Mouse (Mus musculus): ENCODE results near the gene Atxn10. TPM values are rescaled to one million over a fixed set of nuclear protein-coding genes. Genes with fewer than 3 reads are reported as not detected.
A peak's percentile ranks its signal among the peaks of the same experiment; 100 is the strongest.

The Atxn10 gene
- total and polyA plus RNA-seq, 2 experiments from 2014 or later = 271 to 519 TPM

- Histone ChIP-seq H3K27me3 (ENCODE audit: insufficient read depth, low read length) (no peaks in the 10 kb centered on the region), H3K27ac (ENCODE audit: low read depth, low read length) (no peak overlapping the region), H3K36me3 (ENCODE audit: insufficient read depth, low read length) (no peaks in the 10 kb centered on the region), H3K9ac (replicated peaks; ENCODE audit: low read length, poor library complexity, severe bottlenecking) (no peak overlapping the region), H3K4me2 (ENCODE audit: low read depth, low read length, poor library complexity, severe bottlenecking) (peak overlapping the region; percentile 13), H3K4me1 (ENCODE audit: insufficient read depth, low read length) (peaks cover 7% of the 10 kb centered on the region; the same call in 1 of the 2 replicates), H3K9me3 (ENCODE audit: low read length) (no peaks in the 10 kb centered on the region), H3K4me3 (ENCODE audit: low read depth, low read length) (no peak overlapping the region)
- no peak for TF ChIP-seq CTCF (IDR thresholded peaks at IDR 0.05)
- ATAC-seq (ENCODE audit: low FRiP score) (no peak), DNase-seq (ENCODE audit: low spot score) (no peak)
- 98% methylated on average over 5 of the region's 5 CpGs for WGBS
Measured at GRCm38 (mm10) chr15:85337979-85338378, 1.9 kb downstream of the Atxn10 start.

- no peak overlapping the region for H3K4me2 ChIP-seq (ENCODE audit: low read depth, low read length, poor library complexity, severe bottlenecking)
- WGBS = 100% methylated on average over 2 of the region's 2 CpGs
- H3K27me3 ChIP-seq (ENCODE audit: insufficient read depth, low read length) = no peaks in the 10 kb centered on the region
- no peaks in the 10 kb centered on the region for H3K9me3 ChIP-seq (ENCODE audit: low read length)
- no peak overlapping the region for H3K27ac ChIP-seq (ENCODE audit: low read depth, low read length)
- no peak for TF ChIP-seq CTCF (IDR thresholded peaks at IDR 0.05)
- H3K4me1 ChIP-seq (ENCODE audit: insufficient read depth, low read length) = 0 out of 2 replicates have a peak, but pooled peaks cover 2% of the 10 kb centered on the region
- no peak for ATAC-seq (ENCODE audit: low FRiP score)
- no peaks in the 10 kb centered on the region; the same call in 1 of the 2 replicates for H3K36me3 ChIP-seq (ENCODE audit: insufficient read depth, low read length)
- no peak for DNase-seq (ENCODE audit: low spot score)
- no peak overlapping the region for H3K4me3 ChIP-seq (ENCODE audit: low read depth, low read length)
- H3K9ac ChIP-seq (replicated peaks; ENCODE audit: low read length, poor library complexity, severe bottlenecking) = no peak overlapping the region
Measured at GRCm38 (mm10) chr15:85342246-85342645, 6.2 kb downstream of the Atxn10 start.

GRCm38 (mm10) chr15:85344673-85345072, 8.6 kb downstream of the Atxn10 start:
- no peak for TF ChIP-seq CTCF (IDR thresholded peaks at IDR 0.05)
- H3K27ac ChIP-seq (ENCODE audit: low read depth, low read length) = no peak overlapping the region
- H3K27me3 ChIP-seq (ENCODE audit: insufficient read depth, low read length) = no peaks in the 10 kb centered on the region
- no peaks in the 10 kb centered on the region; the same call in 1 of the 2 replicates for H3K36me3 ChIP-seq (ENCODE audit: insufficient read depth, low read length)
- H3K9me3 ChIP-seq (ENCODE audit: low read length) = no peaks in the 10 kb centered on the region
- ATAC-seq (ENCODE audit: low FRiP score) (no peak), DNase-seq (ENCODE audit: low spot score) (peak; percentile 26)
- H3K9ac ChIP-seq (replicated peaks; ENCODE audit: low read length, poor library complexity, severe bottlenecking) = no peak overlapping the region
- WGBS = 65% methylated on average over 2 of the region's 2 CpGs
- no peaks in the 10 kb centered on the region for H3K4me1 ChIP-seq (ENCODE audit: insufficient read depth, low read length)
- no peak overlapping the region for H3K4me3 ChIP-seq (ENCODE audit: low read depth, low read length)
- H3K4me2 ChIP-seq (ENCODE audit: low read depth, low read length, poor library complexity, severe bottlenecking) = no peak overlapping the region

- no peak overlapping the region for H3K4me3 ChIP-seq (ENCODE audit: low read depth, low read length)
- no peak overlapping the region for H3K4me2 ChIP-seq (ENCODE audit: low read depth, low read length, poor library complexity, severe bottlenecking)
- H3K4me1 ChIP-seq (ENCODE audit: insufficient read depth, low read length) = no peaks in the 10 kb centered on the region
- H3K36me3 ChIP-seq (ENCODE audit: insufficient read depth, low read length) = no peaks in the 10 kb centered on the region; the same call in 1 of the 2 replicates
- no peak overlapping the region for H3K27ac ChIP-seq (ENCODE audit: low read depth, low read length)
- no peaks in the 10 kb centered on the region for H3K9me3 ChIP-seq (ENCODE audit: low read length)
- no peak for ATAC-seq (ENCODE audit: low FRiP score)
- no peaks in the 10 kb centered on the region for H3K27me3 ChIP-seq (ENCODE audit: insufficient read depth, low read length)
- no peak overlapping the region for H3K9ac ChIP-seq (replicated peaks; ENCODE audit: low read length, poor library complexity, severe bottlenecking)
- 84% methylated on average over 6 of the region's 6 CpGs for WGBS
- no peak for TF ChIP-seq CTCF (IDR thresholded peaks at IDR 0.05)
- DNase-seq (ENCODE audit: low spot score) = no peak
Measured at GRCm38 (mm10) chr15:85347058-85347700, 11.1 kb downstream of the Atxn10 start.

GRCm38 (mm10) chr15:85350144-85350543, 14.1 kb downstream of the Atxn10 start:
- no peak overlapping the region for H3K4me2 ChIP-seq (ENCODE audit: low read depth, low read length, poor library complexity, severe bottlenecking)
- H3K27me3 ChIP-seq (ENCODE audit: insufficient read depth, low read length) = no peaks in the 10 kb centered on the region
- no peak for ATAC-seq (ENCODE audit: low FRiP score)
- H3K9me3 ChIP-seq (ENCODE audit: low read length) = no peaks in the 10 kb centered on the region
- TF ChIP-seq CTCF (IDR thresholded peaks at IDR 0.05) = no peak
- H3K4me3 ChIP-seq (ENCODE audit: low read depth, low read length) = no peak overlapping the region
- no peak overlapping the region for H3K27ac ChIP-seq (ENCODE audit: low read depth, low read length)
- no peak for DNase-seq (ENCODE audit: low spot score)
- no peak overlapping the region for H3K9ac ChIP-seq (replicated peaks; ENCODE audit: low read length, poor library complexity, severe bottlenecking)
- no peaks in the 10 kb centered on the region for H3K4me1 ChIP-seq (ENCODE audit: insufficient read depth, low read length)
- 76% methylated on average over 2 of the region's 2 CpGs for WGBS
- H3K36me3 ChIP-seq (ENCODE audit: insufficient read depth, low read length) = no peaks in the 10 kb centered on the region; the same call in 1 of the 2 replicates

- H3K27me3 ChIP-seq (ENCODE audit: insufficient read depth, low read length) = no peaks in the 10 kb centered on the region
- DNase-seq (ENCODE audit: low spot score) = no peak
- no peak overlapping the region for H3K9ac ChIP-seq (replicated peaks; ENCODE audit: low read length, poor library complexity, severe bottlenecking)
- no peak overlapping the region for H3K27ac ChIP-seq (ENCODE audit: low read depth, low read length)
- 93% methylated on average over 9 of the region's 9 CpGs for WGBS
- no peaks in the 10 kb centered on the region for H3K9me3 ChIP-seq (ENCODE audit: low read length)
- TF ChIP-seq CTCF (IDR thresholded peaks at IDR 0.05) = no peak
- no peak overlapping the region for H3K4me3 ChIP-seq (ENCODE audit: low read depth, low read length)
- no peak for ATAC-seq (ENCODE audit: low FRiP score)
- no peaks in the 10 kb centered on the region for H3K4me1 ChIP-seq (ENCODE audit: insufficient read depth, low read length)
- no peaks in the 10 kb centered on the region for H3K36me3 ChIP-seq (ENCODE audit: insufficient read depth, low read length)
- H3K4me2 ChIP-seq (ENCODE audit: low read depth, low read length, poor library complexity, severe bottlenecking) = no peak overlapping the region
Measured at GRCm38 (mm10) chr15:85354060-85354459, 18.0 kb downstream of the Atxn10 start.
